Mouse (Mus musculus): ENCODE measurements at regions not wholly inside any gene's neighbourhood (a gene's known extent, or its start where the extent isn't known, plus 50 kb on each side); places are given as distances from the start of the nearest gene placed in this dataset.

DNA sequence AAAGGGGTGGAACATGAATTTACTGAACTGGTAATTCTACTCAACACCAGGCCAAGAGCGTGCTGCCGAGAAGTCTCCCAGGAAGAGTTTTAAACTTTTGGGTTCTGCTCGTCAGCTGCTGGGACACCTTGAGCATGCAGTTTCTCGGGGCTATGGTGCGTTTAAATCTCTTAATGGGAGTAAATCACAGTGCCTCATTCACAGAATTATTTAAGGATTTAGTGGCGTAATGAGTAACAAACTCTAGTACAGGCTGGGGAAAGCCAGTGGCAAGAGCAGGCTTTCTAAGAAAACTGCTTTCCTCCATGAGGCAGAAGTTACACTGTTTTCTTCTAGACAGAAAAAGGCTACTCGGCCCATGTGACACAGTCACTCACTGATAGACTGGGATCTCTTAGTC, 173.1 kb upstream of the Rpl34 start:
- Histone ChIP-seq H3K4me1 (ENCODE audit: control insufficient read depth, insufficient read depth, low read length) (no peaks in the 10 kb centered on the region), H3K27me3 (ENCODE audit: control insufficient read depth, insufficient read depth, low read length) (no peaks in the 10 kb centered on the region), H3K27ac (ENCODE audit: insufficient read depth, low read length) (no peak overlapping the region), H3K4me3 (replicated peaks; ENCODE audit: insufficient read depth, low read depth, low read length) (no peak overlapping the region)
- DNase-seq, result no peak
- WGBS, result 93% methylated on average over 7 of the region's 7 CpGs
- TF ChIP-seq CTCF (IDR thresholded peaks at IDR 0.05; ENCODE audit: borderline replicate concordance, insufficient read depth, low read depth, low read length) (no peak), POLR2A (IDR thresholded peaks at IDR 0.05; ENCODE audit: borderline replicate concordance, insufficient read depth, low read length) (no peak)

DNA sequence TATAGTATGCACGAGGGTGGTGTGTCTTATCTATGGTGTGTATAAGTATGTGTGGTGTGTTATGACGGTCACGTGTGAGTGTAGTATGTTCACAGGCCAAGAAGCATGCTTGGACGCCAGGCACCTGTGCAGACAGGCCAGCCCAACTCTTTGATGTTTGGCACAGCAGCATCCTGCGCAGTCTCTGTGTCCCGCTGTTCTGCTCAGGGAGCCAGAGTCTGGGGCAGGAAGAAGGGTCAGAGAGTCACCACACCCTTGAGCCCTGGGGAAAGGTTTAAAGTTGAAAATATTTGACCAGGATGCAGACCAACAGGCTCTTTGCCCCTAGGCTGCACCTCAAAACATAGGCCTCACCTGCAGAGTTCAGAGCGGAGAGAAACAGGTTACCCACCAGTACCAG, 172.2 kb upstream of the Rpl34 start:
- no peak overlapping the region for H3K4me3 ChIP-seq (replicated peaks; ENCODE audit: insufficient read depth, low read depth, low read length)
- WGBS, result 93% methylated on average over 7 of the region's 7 CpGs
- TF ChIP-seq POLR2A (IDR thresholded peaks at IDR 0.05; ENCODE audit: borderline replicate concordance, insufficient read depth, low read length) (no peak), CTCF (IDR thresholded peaks at IDR 0.05; ENCODE audit: borderline replicate concordance, insufficient read depth, low read depth, low read length) (no peak)
- H3K27ac ChIP-seq (ENCODE audit: insufficient read depth, low read length), result no peak overlapping the region
- DNase-seq, result no peak
- H3K27me3 ChIP-seq (ENCODE audit: control insufficient read depth, insufficient read depth, low read length), result no peaks in the 10 kb centered on the region
- H3K4me1 ChIP-seq (ENCODE audit: control insufficient read depth, insufficient read depth, low read length), result no peaks in the 10 kb centered on the region

DNA sequence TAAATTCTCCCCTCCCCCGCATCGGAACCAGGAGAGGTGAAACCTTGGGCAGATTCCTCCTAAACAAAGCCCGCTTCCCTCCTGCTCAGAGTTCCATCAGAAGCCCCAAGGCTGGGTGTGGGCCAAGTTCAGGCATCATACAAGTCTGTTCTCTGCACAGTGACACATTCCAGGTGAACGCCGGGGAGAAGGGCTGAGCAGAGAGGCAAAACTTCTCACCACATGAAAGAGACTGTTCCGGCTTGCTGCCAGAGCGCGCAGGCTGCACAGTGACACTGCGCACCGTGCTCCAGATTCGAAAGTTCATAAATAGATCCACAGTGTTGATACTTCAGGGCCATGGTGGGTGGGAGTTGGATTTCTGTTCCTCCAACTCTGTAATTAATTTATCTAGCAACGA, 171.1 kb upstream of the Rpl34 start:
- WGBS, result 79% methylated on average over 12 of the region's 12 CpGs
- H3K27me3 ChIP-seq (ENCODE audit: control insufficient read depth, insufficient read depth, low read length), result no peaks in the 10 kb centered on the region
- TF ChIP-seq POLR2A (IDR thresholded peaks at IDR 0.05; ENCODE audit: borderline replicate concordance, insufficient read depth, low read length), result no peak
- no peak for TF ChIP-seq CTCF (IDR thresholded peaks at IDR 0.05; ENCODE audit: borderline replicate concordance, insufficient read depth, low read depth, low read length)
- DNase-seq, result no peak
- H3K4me3 ChIP-seq (replicated peaks; ENCODE audit: insufficient read depth, low read depth, low read length), result no peak overlapping the region
- H3K27ac ChIP-seq (ENCODE audit: insufficient read depth, low read length), result no peak overlapping the region
- H3K4me1 ChIP-seq (ENCODE audit: control insufficient read depth, insufficient read depth, low read length), result no peaks in the 10 kb centered on the region

DNA sequence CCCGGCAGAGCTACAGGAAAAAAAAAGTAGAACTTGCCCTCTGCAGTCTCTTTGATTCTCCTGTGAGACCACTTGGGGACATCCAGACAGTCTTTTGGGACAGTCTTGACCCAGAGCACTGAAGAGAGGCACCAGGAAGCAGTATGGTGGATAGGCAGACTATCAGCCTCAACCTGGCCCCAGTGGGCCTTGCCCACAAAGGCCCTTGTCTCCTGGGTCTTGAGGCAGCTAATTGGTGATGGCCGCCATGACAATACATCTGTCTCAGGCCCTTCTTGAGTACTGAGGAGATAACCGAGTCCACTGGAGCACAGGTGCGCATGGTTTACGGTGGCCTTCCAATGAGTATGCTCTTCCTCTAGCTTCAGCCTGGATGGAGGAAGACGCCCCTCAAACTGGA, 170.6 kb upstream of the Rpl34 start:
- Histone ChIP-seq H3K27me3 (ENCODE audit: control insufficient read depth, insufficient read depth, low read length) (no peaks in the 10 kb centered on the region), H3K4me3 (replicated peaks; ENCODE audit: insufficient read depth, low read depth, low read length) (no peak overlapping the region), H3K4me1 (ENCODE audit: control insufficient read depth, insufficient read depth, low read length) (no peaks in the 10 kb centered on the region), H3K27ac (ENCODE audit: insufficient read depth, low read length) (no peak overlapping the region)
- WGBS, result 94% methylated on average over 6 of the region's 6 CpGs
- no peak for DNase-seq
- TF ChIP-seq CTCF (IDR thresholded peaks at IDR 0.05; ENCODE audit: borderline replicate concordance, insufficient read depth, low read depth, low read length) (no peak), POLR2A (IDR thresholded peaks at IDR 0.05; ENCODE audit: borderline replicate concordance, insufficient read depth, low read length) (no peak)

DNA sequence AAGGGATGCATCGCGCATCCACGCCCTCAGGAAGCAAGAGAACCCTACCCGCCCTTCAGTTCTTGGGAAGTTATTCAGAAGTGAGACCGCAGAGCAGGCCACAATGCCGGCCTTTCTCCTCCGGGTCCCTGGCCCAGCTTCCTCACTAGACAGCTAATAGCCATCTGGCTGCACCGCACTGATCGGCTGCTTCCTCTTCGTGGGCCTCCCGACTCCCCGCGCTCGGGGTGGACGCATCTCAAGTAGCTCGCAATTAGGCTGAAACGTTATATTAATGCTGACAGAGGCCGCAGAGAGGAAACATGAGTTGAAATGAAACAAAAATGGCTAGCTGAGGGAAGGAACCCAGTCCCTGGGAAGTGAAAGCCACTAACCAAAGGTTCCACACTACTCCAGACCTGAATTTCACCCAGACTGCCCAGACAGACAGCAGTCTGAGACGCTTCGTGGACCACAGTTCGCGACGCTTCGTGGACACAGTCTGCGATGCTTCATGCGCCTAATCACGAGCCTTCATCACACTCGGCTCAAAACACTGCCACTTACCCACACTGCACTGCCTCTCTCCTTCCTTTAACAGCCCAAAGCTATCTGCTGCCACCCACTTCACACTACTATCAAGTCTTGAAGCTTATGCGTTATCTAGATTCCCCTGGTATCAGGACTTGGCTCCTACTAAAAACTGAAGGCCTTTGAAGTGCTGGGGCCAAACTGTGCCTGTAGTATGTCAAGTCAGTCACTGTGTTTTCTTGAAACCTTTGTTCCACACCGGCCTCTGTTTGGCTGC, 170.0 kb upstream of the Rpl34 start:
- no peak for DNase-seq
- no peaks in the 10 kb centered on the region for H3K27me3 ChIP-seq (ENCODE audit: control insufficient read depth, insufficient read depth, low read length)
- WGBS, result 77% methylated on average over 30 of the region's 30 CpGs
- H3K4me3 ChIP-seq (replicated peaks; ENCODE audit: insufficient read depth, low read depth, low read length), result no peak overlapping the region
- TF ChIP-seq POLR2A (IDR thresholded peaks at IDR 0.05; ENCODE audit: borderline replicate concordance, insufficient read depth, low read length) (no peak), CTCF (IDR thresholded peaks at IDR 0.05; ENCODE audit: borderline replicate concordance, insufficient read depth, low read depth, low read length) (no peak)
- H3K4me1 ChIP-seq (ENCODE audit: control insufficient read depth, insufficient read depth, low read length), result no peaks in the 10 kb centered on the region
- H3K27ac ChIP-seq (ENCODE audit: insufficient read depth, low read length), result no peak overlapping the region

DNA sequence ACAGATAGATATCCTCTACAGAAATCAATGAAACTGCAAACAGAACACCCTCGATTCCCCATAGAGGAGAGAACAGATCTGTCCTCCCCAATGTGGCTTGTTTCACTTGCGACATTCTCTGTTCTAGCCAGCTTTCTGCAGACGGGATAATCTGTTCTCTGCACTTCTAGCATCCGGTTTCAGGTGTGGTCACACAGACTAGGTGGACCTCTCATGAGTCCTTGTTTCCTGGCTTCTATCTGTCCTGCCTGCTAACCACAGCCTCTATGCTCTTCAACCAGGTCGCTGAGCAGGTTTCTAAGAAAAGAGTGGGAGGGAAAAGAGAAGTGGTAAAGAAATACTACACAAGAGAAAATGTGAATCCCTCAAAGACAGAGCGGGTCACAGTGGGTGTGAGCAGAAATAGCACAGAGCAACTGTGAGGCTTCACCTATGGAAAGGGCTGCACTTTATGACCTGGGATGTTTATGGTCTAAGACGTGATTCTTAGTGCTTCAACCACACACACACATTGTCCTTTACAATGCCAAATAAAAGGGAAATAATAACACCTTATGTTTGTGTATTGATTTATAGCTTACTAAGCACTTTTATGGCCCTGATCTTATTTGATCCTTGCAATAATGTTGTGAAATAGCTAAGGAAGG, 164.1 kb upstream of the Rpl34 start:
- no peak for DNase-seq
- 82% methylated on average over 7 of the region's 7 CpGs for WGBS
- H3K4me1 ChIP-seq (ENCODE audit: control insufficient read depth, insufficient read depth, low read length), result no peaks in the 10 kb centered on the region
- TF ChIP-seq POLR2A (IDR thresholded peaks at IDR 0.05; ENCODE audit: borderline replicate concordance, insufficient read depth, low read length) (no peak), CTCF (IDR thresholded peaks at IDR 0.05; ENCODE audit: borderline replicate concordance, insufficient read depth, low read depth, low read length) (no peak)
- H3K27me3 ChIP-seq (ENCODE audit: control insufficient read depth, insufficient read depth, low read length), result no peaks in the 10 kb centered on the region
- no peak overlapping the region for H3K4me3 ChIP-seq (replicated peaks; ENCODE audit: insufficient read depth, low read depth, low read length)
- H3K27ac ChIP-seq (ENCODE audit: insufficient read depth, low read length), result no peak overlapping the region

DNA sequence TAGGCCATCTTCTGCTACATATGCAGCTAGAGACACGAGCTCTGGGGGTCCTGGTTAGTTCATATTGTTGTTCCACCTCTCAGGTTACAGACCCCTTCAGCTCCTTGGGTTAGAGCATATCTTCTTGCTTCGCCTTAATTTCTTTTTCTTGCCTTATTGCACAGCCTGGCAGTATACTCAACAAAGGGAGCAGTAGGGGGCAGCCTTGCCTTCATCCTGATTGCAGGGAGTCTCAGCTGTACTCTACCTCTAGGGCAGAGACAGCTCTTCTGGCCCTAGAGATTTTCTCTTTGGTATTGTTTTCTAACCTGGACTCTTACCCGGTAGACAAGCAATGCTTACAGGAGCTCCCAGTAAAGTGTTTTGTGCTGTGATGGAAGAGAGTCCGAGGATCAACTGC, 161.1 kb upstream of the Rpl34 start:
- WGBS, result 84% methylated on average over 4 of the region's 4 CpGs
- H3K4me1 ChIP-seq (ENCODE audit: control insufficient read depth, insufficient read depth, low read length), result no peaks in the 10 kb centered on the region
- no peaks in the 10 kb centered on the region for H3K27me3 ChIP-seq (ENCODE audit: control insufficient read depth, insufficient read depth, low read length)
- H3K27ac ChIP-seq (ENCODE audit: insufficient read depth, low read length), result no peak overlapping the region
- H3K4me3 ChIP-seq (replicated peaks; ENCODE audit: insufficient read depth, low read depth, low read length), result no peak overlapping the region
- no peak for DNase-seq
- no peak for TF ChIP-seq CTCF (IDR thresholded peaks at IDR 0.05; ENCODE audit: borderline replicate concordance, insufficient read depth, low read depth, low read length)

DNA sequence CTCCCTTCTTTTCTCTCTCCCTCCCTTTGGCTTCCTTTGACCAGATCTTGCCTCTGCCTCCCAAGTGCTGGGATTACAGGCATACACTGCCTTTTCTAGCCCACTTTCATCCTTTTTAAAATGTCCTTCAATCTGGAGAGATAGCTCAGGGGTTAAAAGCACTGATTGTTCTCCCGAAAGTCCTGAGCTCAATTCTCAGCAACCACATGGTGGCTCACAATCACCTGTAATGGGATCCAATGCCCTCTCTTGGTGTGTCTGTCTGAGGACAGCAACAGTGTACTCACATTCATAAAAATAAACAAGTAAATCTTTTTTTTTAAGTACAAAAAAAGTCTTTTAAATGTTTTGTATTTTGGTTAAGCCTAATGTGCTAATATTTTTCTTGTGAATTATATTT, 158.4 kb upstream of the Rpl34 start:
- no peak for DNase-seq
- Histone ChIP-seq H3K4me1 (ENCODE audit: control insufficient read depth, insufficient read depth, low read length) (no peaks in the 10 kb centered on the region), H3K27ac (ENCODE audit: insufficient read depth, low read length) (no peak overlapping the region), H3K4me3 (replicated peaks; ENCODE audit: insufficient read depth, low read depth, low read length) (no peak overlapping the region), H3K27me3 (ENCODE audit: control insufficient read depth, insufficient read depth, low read length) (no peaks in the 10 kb centered on the region)
- TF ChIP-seq POLR2A (IDR thresholded peaks at IDR 0.05; ENCODE audit: borderline replicate concordance, insufficient read depth, low read length), result no peak
- 75% methylated on average over 1 of the region's 1 CpGs for WGBS
